Comparison of ENCODE assay signal across 8 mouse cellular contexts in genomic region chr11:84764527-84764961, GRCm38 (mm10). TPM values are rescaled to one million over a fixed set of nuclear protein-coding genes. Genes with fewer than 3 reads are reported as not detected.
A peak's percentile ranks its signal among the peaks of the same experiment; 100 is the strongest.
DNase-seq lines count a peak whose midpoint lies in the region; ATAC-seq and TF ChIP-seq lines count a peak whose summit lies in the region.

No protein-coding gene starts in this region.

- peaks cover 8% of the 10 kb centered on the region for H3K27me3 ChIP-seq in heart, embryonic 11.5 days (ENCODE audit: control insufficient read depth, insufficient read depth, low read length)
- peaks cover 9% of the 10 kb centered on the region for H3K27me3 ChIP-seq in embryonic facial prominence, embryonic 11.5 days (ENCODE audit: control insufficient read depth, insufficient read depth, low read length)
- no peaks in the 10 kb centered on the region for H3K27me3 ChIP-seq in hindbrain, postnatal 0 days (ENCODE audit: insufficient read depth, low read length)
- peaks cover 67% of the 10 kb centered on the region for H3K27me3 ChIP-seq in midbrain, embryonic 12.5 days

- no peaks in the 10 kb centered on the region for H3K9me3 ChIP-seq in heart, embryonic 11.5 days (replicated peaks; ENCODE audit: control insufficient read depth, low read length)
- H3K9me3 ChIP-seq in embryonic facial prominence, embryonic 11.5 days (replicated peaks; ENCODE audit: control insufficient read depth, low read length), result no peaks in the 10 kb centered on the region
- H3K9me3 ChIP-seq in hindbrain, postnatal 0 days (ENCODE audit: low read length), result no peaks in the 10 kb centered on the region
- H3K9me3 ChIP-seq in midbrain, embryonic 12.5 days, result no peaks in the 10 kb centered on the region

- DNase-seq in heart, postnatal 25 days (ENCODE audit: low spot score), result no peak
- DNase-seq in embryonic facial prominence, embryonic 11.5 days (ENCODE audit: low spot score), result peak; percentile 32
- peak; percentile 41 for DNase-seq in hindbrain, postnatal 0 days (ENCODE audit: low spot score)
- no peak for DNase-seq in thymus, postnatal 25 days
- DNase-seq in c-Kit-positive CD71-positive TER-119-positive erythroid progenitor cells, embryonic 14.5 days (ENCODE audit: low spot score), result no peak
- DNase-seq in spleen, adult 18-20 months, result no peak

- peak; percentile 29; the same call in 1 of the 2 replicates for ATAC-seq in heart, embryonic 11.5 days (replicated peaks; ENCODE audit: insufficient number of reproducible peaks, low FRiP score, low TSS enrichment)
- ATAC-seq in embryonic facial prominence, embryonic 11.5 days (replicated peaks; ENCODE audit: insufficient number of reproducible peaks, low FRiP score, low TSS enrichment, low read depth), result no peak
- ATAC-seq in hindbrain, postnatal 0 days, result no peak; the same call in 1 of the 2 replicates
- no peak for ATAC-seq in midbrain, embryonic 12.5 days (ENCODE audit: low FRiP score, low read depth)

- H3K36me3 ChIP-seq in heart, embryonic 11.5 days (ENCODE audit: control insufficient read depth, insufficient read depth, low read length), result no peaks in the 10 kb centered on the region
- no peaks in the 10 kb centered on the region for H3K36me3 ChIP-seq in embryonic facial prominence, embryonic 11.5 days (replicated peaks; ENCODE audit: control insufficient read depth, insufficient read depth, low read depth, low read length)
- no peaks in the 10 kb centered on the region for H3K36me3 ChIP-seq in hindbrain, postnatal 0 days (ENCODE audit: insufficient read depth, low read length)
- H3K36me3 ChIP-seq in midbrain, embryonic 12.5 days, result no peaks in the 10 kb centered on the region

- H3K27ac ChIP-seq in heart, embryonic 11.5 days (ENCODE audit: low read depth, low read length), result peak overlapping the region; percentile 74
- no peak overlapping the region for H3K27ac ChIP-seq in embryonic facial prominence, embryonic 11.5 days (replicated peaks; ENCODE audit: low read depth, low read length)
- H3K27ac ChIP-seq in hindbrain, postnatal 0 days, result no peak overlapping the region
- H3K27ac ChIP-seq in midbrain, embryonic 12.5 days (replicated peaks), result 0 out of 2 replicates have a peak overlapping the region, but pooled peaks have one; percentile 4

- peaks cover 25% of the 10 kb centered on the region for H3K4me1 ChIP-seq in heart, embryonic 11.5 days (ENCODE audit: control insufficient read depth, insufficient read depth, low read length)
- H3K4me1 ChIP-seq in embryonic facial prominence, embryonic 11.5 days (ENCODE audit: control insufficient read depth, insufficient read depth, low read length), result peaks cover 10% of the 10 kb centered on the region
- peaks cover 18% of the 10 kb centered on the region for H3K4me1 ChIP-seq in hindbrain, postnatal 0 days (ENCODE audit: insufficient read depth, low read length)
- peaks cover 54% of the 10 kb centered on the region for H3K4me1 ChIP-seq in midbrain, embryonic 12.5 days

- intact Hi-C loops in heart, postnatal 25 days (cut with DNase I), result no loop called here

- H3K4me3 ChIP-seq in heart, embryonic 11.5 days (ENCODE audit: low read depth, low read length), result peak overlapping the region; percentile 19
- no peak overlapping the region for H3K4me3 ChIP-seq in embryonic facial prominence, embryonic 11.5 days (ENCODE audit: low read depth, low read length)
- no peak overlapping the region for H3K4me3 ChIP-seq in hindbrain, postnatal 0 days (ENCODE audit: low read length)
- H3K4me3 ChIP-seq in midbrain, embryonic 12.5 days, result peak overlapping the region; percentile 11; the same call in 1 of the 2 replicates

- no peak for TF ChIP-seq CTCF in hindbrain, postnatal 0 days (IDR thresholded peaks at IDR 0.05; ENCODE audit: low read depth)

- peak overlapping the region; percentile 60 for H3K4me2 ChIP-seq in heart, embryonic 11.5 days
- peak overlapping the region; percentile 37 for H3K4me2 ChIP-seq in embryonic facial prominence, embryonic 11.5 days (ENCODE audit: low read depth, low read length)
- peak overlapping the region; percentile 40 for H3K4me2 ChIP-seq in hindbrain, postnatal 0 days (ENCODE audit: low read depth, low read length)
- peak overlapping the region; percentile 35 for H3K4me2 ChIP-seq in midbrain, embryonic 12.5 days (replicated peaks)

- 4% methylated on average over 21 of the region's 21 CpGs for WGBS in heart, embryonic 11.5 days (ENCODE audit: insufficient replicate concordance)
- WGBS in embryonic facial prominence, embryonic 11.5 days, result 2% methylated on average over 21 of the region's 21 CpGs
- WGBS in hindbrain, postnatal 0 days, result 6% methylated on average over 21 of the region's 21 CpGs
- 4% methylated on average over 21 of the region's 21 CpGs for WGBS in midbrain, embryonic 12.5 days

- H3K9ac ChIP-seq in heart, embryonic 11.5 days (ENCODE audit: low read depth, low read length), result peak overlapping the region; percentile 58; the same call in 1 of the 2 replicates
- H3K9ac ChIP-seq in embryonic facial prominence, embryonic 11.5 days (replicated peaks; ENCODE audit: low read length), result peak overlapping the region; percentile 39; the same call in 1 of the 2 replicates
- H3K9ac ChIP-seq in hindbrain, postnatal 0 days (replicated peaks; ENCODE audit: low read length), result no peak overlapping the region
- peak overlapping the region; percentile 17; the same call in 1 of the 2 replicates for H3K9ac ChIP-seq in midbrain, embryonic 12.5 days (replicated peaks)

RNA-seq across cellular contexts. Expression of gene Mrm1, which starts 54.8 kb away (rescaled TPM):
- 13.0 and 13.4 TPM in 2 replicates for polyA plus RNA-seq in heart, embryonic 11.5 days (2014; fragmentation: Nextera tagmentation; extraction: Ambion mirVana)
- 10 to 100 TPM; 17.1 to 17.9 TPM for total RNA-seq in heart, postnatal 25 days (2021)
- polyA plus RNA-seq in embryonic facial prominence, embryonic 11.5 days (2014; fragmentation: Nextera tagmentation; extraction: Ambion mirVana), result 7.6 and 9.9 TPM in 2 replicates
- 15.0 and 23.0 TPM in 2 replicates for total RNA-seq in hindbrain, postnatal 0 days (2014; rRNA removed)
- 17.1 and 20.9 TPM in 2 replicates for polyA plus RNA-seq in hindbrain, postnatal 0 days (2015; fragmentation: Nextera tagmentation; extraction: Ambion mirVana)
- 11.0 and 11.7 TPM in 2 replicates for polyA plus RNA-seq in midbrain, embryonic 12.5 days (2016; fragmentation: Nextera tagmentation; extraction: Ambion mirVana)

Comparison
In these comparisons a context has a peak if more than half of its experiments do, and no peak if none do; other contexts are left out.
1. H3K27ac ChIP-seq: peak in heart, embryonic 11.5 days (single experiment) and midbrain, embryonic 12.5 days (single experiment); none in embryonic facial prominence, embryonic 11.5 days (single experiment) and hindbrain, postnatal 0 days (single experiment).
2. H3K4me3 ChIP-seq: peak in heart, embryonic 11.5 days (single experiment) and midbrain, embryonic 12.5 days (single experiment); none in embryonic facial prominence, embryonic 11.5 days (single experiment) and hindbrain, postnatal 0 days (single experiment).
3. DNase-seq: peak in embryonic facial prominence, embryonic 11.5 days (single experiment) and hindbrain, postnatal 0 days (single experiment); none in heart, postnatal 25 days (single experiment), thymus, postnatal 25 days (single experiment), c-Kit-positive CD71-positive TER-119-positive erythroid progenitor cells, embryonic 14.5 days (single experiment) and spleen, adult 18-20 months (0 of 2).
4. Peak in every context shown above with its lines, with median percentiles within 50 percentile points of each other: H3K4me2 ChIP-seq.